Comparison of ENCODE assay signal across 24 mouse cellular contexts in the genomic region with DNA sequence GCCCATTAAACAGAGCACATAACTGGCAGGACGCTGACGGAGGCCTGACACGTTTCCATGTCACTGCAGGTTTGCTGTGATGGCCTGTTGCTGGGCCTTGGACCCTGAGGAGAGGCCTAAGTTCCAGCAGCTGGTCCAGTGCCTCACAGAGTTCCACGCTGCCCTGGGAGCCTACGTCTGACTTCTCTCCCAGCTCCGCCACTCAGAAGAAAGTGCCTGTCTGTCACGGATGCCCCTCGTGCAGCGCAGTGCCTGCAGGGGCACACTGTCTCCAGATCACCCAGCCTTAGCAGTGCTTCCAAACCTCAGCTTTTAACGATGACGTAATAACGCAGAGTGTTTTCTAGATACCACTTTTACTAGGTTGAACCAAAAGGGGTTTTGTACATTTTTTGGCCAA.
"Had no signal": no experiment of that assay in that cellular context is flagged by ENCODE, and none has a peak within 500 bp of the region (broad histone marks: within the 10 kb centered on the region; RNA-seq: fewer than 3 reads in every experiment).

No protein-coding gene starts in this region.

- H3K9me3 ChIP-seq: embryonic facial prominence, embryonic 12.5 days; embryonic facial prominence, embryonic 13.5 days; embryonic facial prominence, embryonic 15.5 days; forebrain, embryonic 10.5 days; forebrain, embryonic 12.5 days; forebrain, embryonic 13.5 days; forebrain, embryonic 15.5 days had no signal

- H3K4me3 ChIP-seq: embryonic facial prominence, embryonic 12.5 days; embryonic facial prominence, embryonic 13.5 days; embryonic facial prominence, embryonic 15.5 days; erythroblast, embryonic 14.5 days; forebrain, embryonic 10.5 days; forebrain, embryonic 12.5 days; forebrain, embryonic 13.5 days; forebrain, embryonic 15.5 days; gastrocnemius, adult 2 months; heart, adult 2 months had no signal

- H3K4me1 ChIP-seq: embryonic facial prominence, embryonic 12.5 days; embryonic facial prominence, embryonic 13.5 days; embryonic facial prominence, embryonic 15.5 days; forebrain, embryonic 10.5 days; forebrain, embryonic 12.5 days; forebrain, embryonic 13.5 days; forebrain, embryonic 15.5 days had no signal

- DNase-seq: cerebellum, adult 2 months; cerebellum, adult 8-10 months; cerebellum, adult 9-10 months; cerebellum, adult 9-11 months; cerebellum, postnatal 10 days; cerebellum, postnatal 14 days; cerebellum, postnatal 25 days; cerebellum, postnatal 36 days; embryo, embryonic 11 days; forebrain, postnatal 0 days; gastrocnemius, adult 2 months; gastrocnemius, postnatal 10 days; gastrocnemius, postnatal 14 days; gastrocnemius, postnatal 25 days; gastrocnemius, postnatal 36 days; heart, adult 2 months had no signal

- H3K27me3 ChIP-seq: embryonic facial prominence, embryonic 12.5 days; embryonic facial prominence, embryonic 13.5 days; embryonic facial prominence, embryonic 15.5 days; forebrain, embryonic 12.5 days; forebrain, embryonic 13.5 days; forebrain, embryonic 15.5 days had no signal

- H3K27ac ChIP-seq: embryonic facial prominence, embryonic 12.5 days; embryonic facial prominence, embryonic 13.5 days; embryonic facial prominence, embryonic 15.5 days; forebrain, embryonic 10.5 days; forebrain, embryonic 12.5 days; forebrain, embryonic 13.5 days; forebrain, embryonic 15.5 days; gastrocnemius, adult 2 months; heart, adult 2 months had no signal
